Mouse (Mus musculus): ENCODE data around the gene Lyar. TPM values are rescaled to one million over a fixed set of nuclear protein-coding genes. Genes with fewer than 3 reads are reported as not detected.

Gene Lyar
- total and polyA plus RNA-seq, 2 experiments from 2014 or later = 15.5 to 43.4 TPM

GRCm38 (mm10) chr5:38240727-38241472, 20.6 kb downstream of the Lyar start:
- ATAC-seq (ENCODE audit: low FRiP score) = no peak
- H3K27ac ChIP-seq (ENCODE audit: low read depth, low read length) = no peak overlapping the region
- H3K9ac ChIP-seq (replicated peaks; ENCODE audit: low read length, poor library complexity, severe bottlenecking) = no peak overlapping the region
- no peak for DNase-seq (ENCODE audit: low spot score)
- no peaks in the 10 kb centered on the region for H3K4me1 ChIP-seq (ENCODE audit: insufficient read depth, low read length)
- 0 out of 2 replicates have a peak, but pooled peaks cover 4% of the 10 kb centered on the region for H3K27me3 ChIP-seq (ENCODE audit: insufficient read depth, low read length)
- no peak overlapping the region for H3K4me2 ChIP-seq (ENCODE audit: low read depth, low read length, poor library complexity, severe bottlenecking)
- H3K36me3 ChIP-seq (ENCODE audit: insufficient read depth, low read length) = peaks cover 5% of the 10 kb centered on the region; the same call in 1 of the 2 replicates
- WGBS = 32% methylated on average over 5 of the region's 5 CpGs
- no peak overlapping the region for H3K4me3 ChIP-seq (ENCODE audit: low read depth, low read length)
- no peaks in the 10 kb centered on the region for H3K9me3 ChIP-seq (ENCODE audit: low read length)
- no peak for TF ChIP-seq CTCF (IDR thresholded peaks at IDR 0.05)

DNA sequence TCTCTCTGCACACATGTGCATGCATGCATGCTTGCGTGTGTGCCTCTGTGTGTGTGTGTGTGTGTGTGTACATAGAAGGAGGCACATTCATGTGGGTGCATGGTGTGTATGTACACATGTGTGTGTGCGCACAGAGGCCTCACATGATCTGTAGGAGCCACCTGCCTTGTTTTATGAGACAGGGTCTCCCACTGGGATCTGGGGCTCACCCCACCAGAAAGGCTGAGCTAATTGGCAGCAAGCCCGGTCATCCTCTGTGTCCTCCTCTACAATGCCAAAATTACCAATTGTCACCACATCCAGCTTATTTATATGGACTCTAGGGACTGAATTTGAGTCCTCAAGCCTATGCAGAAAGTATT, 21.2 kb downstream of the Lyar start:
- ATAC-seq (ENCODE audit: low FRiP score) (no peak), DNase-seq (ENCODE audit: low spot score) (peak; percentile 52)
- WGBS = 76% methylated on average over 3 of the region's 3 CpGs

GRCm38 (mm10) chr5:38241966-38242365, 21.7 kb downstream of the Lyar start:
- ATAC-seq (ENCODE audit: low FRiP score) (no peak), DNase-seq (ENCODE audit: low spot score) (no peak)
- Histone ChIP-seq H3K4me2 (ENCODE audit: low read depth, low read length, poor library complexity, severe bottlenecking) (no peak overlapping the region), H3K27me3 (ENCODE audit: insufficient read depth, low read length) (0 out of 2 replicates have a peak, but pooled peaks cover 4% of the 10 kb centered on the region), H3K4me3 (ENCODE audit: low read depth, low read length) (no peak overlapping the region), H3K9ac (replicated peaks; ENCODE audit: low read length, poor library complexity, severe bottlenecking) (no peak overlapping the region), H3K4me1 (ENCODE audit: insufficient read depth, low read length) (no peaks in the 10 kb centered on the region), H3K9me3 (ENCODE audit: low read length) (no peaks in the 10 kb centered on the region), H3K27ac (ENCODE audit: low read depth, low read length) (no peak overlapping the region), H3K36me3 (ENCODE audit: insufficient read depth, low read length) (no peaks in the 10 kb centered on the region)
- 83% methylated on average over 6 of the region's 6 CpGs for WGBS
- TF ChIP-seq CTCF (IDR thresholded peaks at IDR 0.05) = no peak

More for the DNA sequence above, 21.2 kb downstream of the Lyar start:
- 0 out of 2 replicates have a peak, but pooled peaks cover 4% of the 10 kb centered on the region for H3K27me3 ChIP-seq (ENCODE audit: insufficient read depth, low read length)
- H3K9ac ChIP-seq (replicated peaks; ENCODE audit: low read length, poor library complexity, severe bottlenecking) = no peak overlapping the region
- H3K4me2 ChIP-seq (ENCODE audit: low read depth, low read length, poor library complexity, severe bottlenecking) = no peak overlapping the region
- H3K36me3 ChIP-seq (ENCODE audit: insufficient read depth, low read length) = no peaks in the 10 kb centered on the region; the same call in 1 of the 2 replicates
- no peaks in the 10 kb centered on the region for H3K4me1 ChIP-seq (ENCODE audit: insufficient read depth, low read length)
- no peak overlapping the region for H3K27ac ChIP-seq (ENCODE audit: low read depth, low read length)
- H3K9me3 ChIP-seq (ENCODE audit: low read length) = no peaks in the 10 kb centered on the region
- H3K4me3 ChIP-seq (ENCODE audit: low read depth, low read length) = no peak overlapping the region
- TF ChIP-seq CTCF (IDR thresholded peaks at IDR 0.05) = no peak

GRCm38 (mm10) chr5:38255195-38255594, 34.9 kb downstream of the Lyar start:
- no peak for DNase-seq (ENCODE audit: low spot score)
- Histone ChIP-seq H3K36me3 (ENCODE audit: insufficient read depth, low read length) (no peaks in the 10 kb centered on the region), H3K4me3 (ENCODE audit: low read depth, low read length) (no peak overlapping the region), H3K9me3 (ENCODE audit: low read length) (no peaks in the 10 kb centered on the region), H3K27ac (ENCODE audit: low read depth, low read length) (no peak overlapping the region), H3K27me3 (ENCODE audit: insufficient read depth, low read length) (no peaks in the 10 kb centered on the region), H3K4me1 (ENCODE audit: insufficient read depth, low read length) (no peaks in the 10 kb centered on the region), H3K4me2 (ENCODE audit: low read depth, low read length, poor library complexity, severe bottlenecking) (no peak overlapping the region), H3K9ac (replicated peaks; ENCODE audit: low read length, poor library complexity, severe bottlenecking) (no peak overlapping the region)
- TF ChIP-seq CTCF (IDR thresholded peaks at IDR 0.05) = peak; percentile 52
- WGBS = 44% methylated on average over 4 of the region's 4 CpGs
- ATAC-seq (ENCODE audit: low FRiP score) = no peak

GRCm38 (mm10) chr5:38255644-38256043, 35.4 kb downstream of the Lyar start:
- no peak for TF ChIP-seq CTCF (IDR thresholded peaks at IDR 0.05)
- no peak overlapping the region for H3K9ac ChIP-seq (replicated peaks; ENCODE audit: low read length, poor library complexity, severe bottlenecking)
- 77% methylated on average over 3 of the region's 3 CpGs for WGBS
- H3K9me3 ChIP-seq (ENCODE audit: low read length) = no peaks in the 10 kb centered on the region
- ATAC-seq (ENCODE audit: low FRiP score) (no peak), DNase-seq (ENCODE audit: low spot score) (no peak)
- H3K27ac ChIP-seq (ENCODE audit: low read depth, low read length) = no peak overlapping the region
- H3K36me3 ChIP-seq (ENCODE audit: insufficient read depth, low read length) = no peaks in the 10 kb centered on the region
- no peak overlapping the region for H3K4me2 ChIP-seq (ENCODE audit: low read depth, low read length, poor library complexity, severe bottlenecking)
- no peaks in the 10 kb centered on the region for H3K4me1 ChIP-seq (ENCODE audit: insufficient read depth, low read length)
- H3K27me3 ChIP-seq (ENCODE audit: insufficient read depth, low read length) = no peaks in the 10 kb centered on the region
- no peak overlapping the region for H3K4me3 ChIP-seq (ENCODE audit: low read depth, low read length)

GRCm38 (mm10) chr5:38256551-38256950, 36.3 kb downstream of the Lyar start:
- Histone ChIP-seq H3K27me3 (ENCODE audit: insufficient read depth, low read length) (no peaks in the 10 kb centered on the region), H3K36me3 (ENCODE audit: insufficient read depth, low read length) (no peaks in the 10 kb centered on the region), H3K27ac (ENCODE audit: low read depth, low read length) (no peak overlapping the region), H3K4me2 (ENCODE audit: low read depth, low read length, poor library complexity, severe bottlenecking) (no peak overlapping the region), H3K4me3 (ENCODE audit: low read depth, low read length) (no peak overlapping the region), H3K9me3 (ENCODE audit: low read length) (no peaks in the 10 kb centered on the region), H3K4me1 (ENCODE audit: insufficient read depth, low read length) (peaks cover 5% of the 10 kb centered on the region; the same call in 1 of the 2 replicates), H3K9ac (replicated peaks; ENCODE audit: low read length, poor library complexity, severe bottlenecking) (no peak overlapping the region)
- 81% methylated on average over 1 of the region's 1 CpGs for WGBS
- DNase-seq (ENCODE audit: low spot score) (no peak), ATAC-seq (ENCODE audit: low FRiP score) (no peak)
- TF ChIP-seq CTCF (IDR thresholded peaks at IDR 0.05) = no peak
